Mouse (Mus musculus): ENCODE measurements around the gene Uchl5. TPM values are rescaled to one million over a fixed set of nuclear protein-coding genes. Genes with fewer than 3 reads are reported as not detected.
A peak's percentile ranks its signal among the peaks of the same experiment; 100 is the strongest.

Gene Uchl5
- polyA plus RNA-seq (2016; fragmentation: Nextera tagmentation; extraction: Ambion mirVana), result 78.7 and 79.9 TPM in 2 replicates

DNA sequence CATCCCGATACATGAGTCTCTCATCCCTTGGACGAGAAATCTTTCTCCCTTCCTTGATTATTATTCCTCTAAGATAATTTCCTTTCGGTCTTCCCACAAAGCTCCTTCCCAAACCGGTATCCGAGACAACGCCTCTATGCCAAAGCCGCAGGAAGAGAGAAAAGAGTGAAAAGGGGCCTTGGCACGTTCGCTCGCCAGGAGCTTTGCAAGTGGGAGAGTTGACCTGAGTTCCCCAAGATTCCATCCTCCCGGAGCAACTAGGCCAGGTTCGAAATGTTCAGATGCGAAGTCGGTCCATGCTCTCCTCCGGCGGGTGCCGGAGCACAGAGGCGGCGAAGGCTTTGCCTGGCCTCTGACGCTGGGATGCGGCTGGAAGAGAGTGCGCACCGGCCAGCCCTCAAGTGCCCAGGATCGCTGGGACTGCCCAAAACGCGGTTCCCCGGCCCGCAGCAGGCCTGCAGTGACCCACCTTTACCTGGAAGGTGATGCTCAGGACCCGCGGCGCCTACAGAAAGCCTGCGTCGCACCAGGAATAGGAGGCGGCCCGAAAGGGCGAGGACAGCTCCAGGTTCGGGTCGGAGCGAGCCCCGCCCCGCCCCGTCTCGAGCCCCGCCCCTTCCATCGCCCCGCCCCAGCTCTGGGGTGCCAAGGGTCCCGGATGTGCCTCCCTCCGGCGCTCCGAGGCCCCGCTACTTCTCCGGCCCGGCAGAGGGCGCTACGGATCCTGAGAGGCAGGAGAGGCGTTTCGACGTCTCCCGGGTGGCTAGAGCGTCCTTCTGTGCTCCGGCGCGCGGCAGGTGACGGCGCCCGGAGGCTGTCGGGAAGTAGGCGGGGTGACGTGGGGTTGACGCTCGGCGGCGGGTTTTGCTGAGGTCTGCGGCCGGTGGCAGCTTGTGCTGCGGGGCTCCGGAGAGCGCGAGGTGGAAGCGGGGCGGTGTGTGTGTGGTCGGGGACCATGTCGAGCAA is at the start of gene Uchl5, which contains the start of gene Trove2:
Uchl5 (plus strand) TSS at position 827 of the 966 bp plus-strand sequence.
Trove2 (minus strand) TSS at position 623 of the 966 bp plus-strand sequence.
- Histone ChIP-seq H3K4me3 (peak within 1 kb of the TSS; percentile 87), H3K27me3 (no peaks in the 10 kb centered on the region), H3K27ac (replicated peaks) (peak within 1 kb of the TSS; percentile 71), H3K9ac (replicated peaks) (peak within 1 kb of the TSS; percentile 91), H3K9me3 (no peaks in the 10 kb centered on the region), H3K4me2 (replicated peaks) (peak within 1 kb of the TSS; percentile 91), H3K36me3 (no peaks in the 10 kb centered on the region), H3K4me1 (peaks cover 30% of the 10 kb centered on the region)
- peak; percentile 97 for ATAC-seq (ENCODE audit: low FRiP score, low read depth)
- under 1% methylated on average over 84 of the region's 84 CpGs for WGBS

DNA sequence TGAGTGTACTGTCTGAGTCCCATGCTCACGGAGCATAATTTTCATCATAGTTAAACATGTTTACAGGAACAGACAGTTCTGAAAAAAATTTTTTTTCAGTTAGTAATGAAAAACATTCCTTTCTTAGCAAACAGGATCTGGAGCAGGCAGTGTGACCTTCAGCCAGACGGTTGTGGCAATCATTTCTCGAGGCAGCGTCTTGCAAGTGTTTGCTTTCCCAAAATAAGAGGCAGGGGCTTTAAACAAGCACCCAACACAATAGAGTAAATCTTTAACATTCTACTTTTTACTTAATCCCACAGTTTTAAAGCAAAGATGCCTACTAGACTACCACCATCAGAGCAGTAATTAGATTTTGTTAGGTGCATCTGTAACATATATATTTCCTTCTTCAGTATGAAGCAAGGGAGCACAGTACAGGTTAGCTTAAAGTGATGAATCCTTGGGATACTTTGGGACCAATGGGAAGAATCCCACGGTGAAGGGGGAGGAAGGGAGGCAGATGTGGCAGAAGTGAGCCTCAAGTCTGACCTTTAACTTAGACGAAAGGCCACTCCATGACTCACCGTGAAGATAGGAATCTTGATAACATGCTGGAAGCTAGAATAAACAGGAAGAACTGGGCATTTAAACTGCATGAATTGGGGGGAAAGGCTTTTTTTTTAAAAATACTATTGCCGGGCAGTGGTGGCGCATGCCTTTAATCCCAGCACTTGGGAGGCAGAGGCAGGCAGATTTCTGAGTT is 49.2 kb upstream of the Uchl5 start:
- Histone ChIP-seq H3K9me3 (no peaks in the 10 kb centered on the region), H3K27me3 (no peaks in the 10 kb centered on the region), H3K4me3 (no peak overlapping the region), H3K4me2 (replicated peaks) (no peak overlapping the region), H3K9ac (replicated peaks) (no peak overlapping the region), H3K4me1 (no peaks in the 10 kb centered on the region), H3K36me3 (no peaks in the 10 kb centered on the region), H3K27ac (replicated peaks) (no peak overlapping the region)
- 83% methylated on average over 9 of the region's 9 CpGs for WGBS
- ATAC-seq (ENCODE audit: low FRiP score, low read depth), result no peak

DNA sequence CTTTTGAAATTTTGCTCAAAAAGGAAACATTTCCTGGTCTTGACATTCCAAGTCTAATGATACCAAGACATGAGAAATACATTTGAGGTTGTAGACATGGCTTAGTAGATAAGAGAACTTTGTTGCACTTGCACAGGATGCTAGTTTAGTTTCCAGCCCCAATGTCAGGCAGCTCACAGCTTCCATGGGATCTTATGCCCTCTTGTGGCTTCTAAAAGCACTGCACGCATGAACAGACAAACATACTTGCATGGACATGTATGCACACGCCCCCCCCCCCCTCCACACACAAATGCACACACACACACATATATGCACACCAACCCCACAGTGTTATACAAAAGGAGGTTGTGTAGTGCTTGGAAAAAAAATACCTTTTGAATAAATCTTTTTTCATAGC is 46.2 kb upstream of the Uchl5 start:
- H3K9me3 ChIP-seq, result no peaks in the 10 kb centered on the region
- H3K4me2 ChIP-seq (replicated peaks), result no peak overlapping the region
- H3K27ac ChIP-seq (replicated peaks), result no peak overlapping the region
- no peak for ATAC-seq (ENCODE audit: low FRiP score, low read depth)
- H3K36me3 ChIP-seq, result no peaks in the 10 kb centered on the region
- no peaks in the 10 kb centered on the region for H3K27me3 ChIP-seq
- WGBS, result 81% methylated on average over 2 of the region's 2 CpGs
- H3K4me3 ChIP-seq, result no peak overlapping the region
- H3K9ac ChIP-seq (replicated peaks), result no peak overlapping the region
- H3K4me1 ChIP-seq, result no peaks in the 10 kb centered on the region

DNA sequence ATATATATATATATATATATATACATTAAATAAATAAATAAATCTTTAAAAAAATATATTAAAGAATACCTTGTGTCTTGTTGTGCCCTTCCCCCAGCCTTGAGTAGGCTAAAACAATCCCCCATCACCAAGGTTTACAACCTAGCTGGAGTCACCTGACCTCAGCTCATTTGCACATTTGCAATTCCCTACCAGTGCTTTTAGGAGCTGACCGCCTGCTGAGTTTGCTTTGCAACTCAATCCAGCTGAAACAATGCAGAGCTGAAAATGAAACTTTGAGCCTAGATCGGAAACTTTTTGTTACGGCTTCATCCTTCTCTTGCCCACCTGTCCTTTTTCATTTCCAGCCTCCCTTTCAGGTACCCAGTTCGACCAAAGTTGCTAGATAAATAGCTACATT is 45.4 kb upstream of the Uchl5 start:
- Histone ChIP-seq H3K4me3 (no peak overlapping the region), H3K27ac (replicated peaks) (no peak overlapping the region), H3K36me3 (no peaks in the 10 kb centered on the region), H3K9ac (replicated peaks) (no peak overlapping the region), H3K27me3 (no peaks in the 10 kb centered on the region), H3K9me3 (no peaks in the 10 kb centered on the region), H3K4me2 (replicated peaks) (no peak overlapping the region), H3K4me1 (no peaks in the 10 kb centered on the region)
- WGBS, result 54% methylated on average over 4 of the region's 4 CpGs
- no peak for ATAC-seq (ENCODE audit: low FRiP score, low read depth)

DNA sequence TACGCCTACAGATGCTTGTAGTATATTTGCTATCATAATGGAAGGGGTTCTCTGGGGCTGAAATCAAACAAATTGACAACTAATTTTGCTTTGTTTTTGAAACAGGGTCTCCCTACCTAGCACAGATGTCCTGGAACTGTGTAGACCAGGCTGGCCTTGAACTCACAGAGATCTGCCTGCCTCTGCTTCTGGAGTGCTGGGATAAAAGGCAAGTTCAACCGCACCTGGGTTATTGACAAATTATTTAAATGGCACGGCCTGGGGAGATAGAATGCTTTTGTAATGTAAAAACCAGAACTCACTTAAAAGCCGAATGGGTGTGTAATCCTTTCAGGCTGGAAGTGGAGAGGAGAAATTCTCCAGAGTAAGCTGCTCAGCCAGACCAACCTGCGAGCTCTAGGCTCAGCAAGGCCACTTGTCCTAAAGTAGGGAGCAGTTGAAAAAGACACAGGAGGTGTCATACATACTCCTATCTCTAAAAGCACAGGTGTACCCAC is 43.1 kb upstream of the Uchl5 start:
- Histone ChIP-seq H3K27ac (replicated peaks) (no peak overlapping the region), H3K9ac (replicated peaks) (no peak overlapping the region), H3K27me3 (no peaks in the 10 kb centered on the region), H3K4me2 (replicated peaks) (no peak overlapping the region), H3K4me1 (no peaks in the 10 kb centered on the region), H3K36me3 (no peaks in the 10 kb centered on the region), H3K9me3 (no peaks in the 10 kb centered on the region), H3K4me3 (no peak overlapping the region)
- 71% methylated on average over 5 of the region's 5 CpGs for WGBS
- ATAC-seq (ENCODE audit: low FRiP score, low read depth), result no peak

DNA sequence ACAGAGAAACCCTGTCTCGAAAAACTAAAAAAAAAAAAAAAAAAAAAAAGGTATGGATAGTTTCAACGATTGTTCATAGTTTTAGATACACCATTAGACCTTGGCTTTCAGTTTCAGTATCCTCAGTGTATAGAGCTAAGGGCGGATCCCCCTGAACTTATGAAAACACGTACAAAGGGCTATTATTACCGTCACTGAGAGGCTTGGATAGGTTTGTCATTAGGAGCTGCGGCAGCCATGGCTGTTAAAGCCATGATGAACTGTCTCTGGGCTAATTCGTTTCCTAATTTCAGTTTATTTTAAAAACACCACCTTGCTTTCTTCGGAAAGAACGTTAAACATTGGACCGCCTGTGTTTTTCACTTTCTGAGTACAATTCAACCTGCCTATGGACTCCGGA is 38.3 kb upstream of the Uchl5 start:
- 35% methylated on average over 11 of the region's 11 CpGs for WGBS
- ATAC-seq (ENCODE audit: low FRiP score, low read depth), result no peak

DNA sequence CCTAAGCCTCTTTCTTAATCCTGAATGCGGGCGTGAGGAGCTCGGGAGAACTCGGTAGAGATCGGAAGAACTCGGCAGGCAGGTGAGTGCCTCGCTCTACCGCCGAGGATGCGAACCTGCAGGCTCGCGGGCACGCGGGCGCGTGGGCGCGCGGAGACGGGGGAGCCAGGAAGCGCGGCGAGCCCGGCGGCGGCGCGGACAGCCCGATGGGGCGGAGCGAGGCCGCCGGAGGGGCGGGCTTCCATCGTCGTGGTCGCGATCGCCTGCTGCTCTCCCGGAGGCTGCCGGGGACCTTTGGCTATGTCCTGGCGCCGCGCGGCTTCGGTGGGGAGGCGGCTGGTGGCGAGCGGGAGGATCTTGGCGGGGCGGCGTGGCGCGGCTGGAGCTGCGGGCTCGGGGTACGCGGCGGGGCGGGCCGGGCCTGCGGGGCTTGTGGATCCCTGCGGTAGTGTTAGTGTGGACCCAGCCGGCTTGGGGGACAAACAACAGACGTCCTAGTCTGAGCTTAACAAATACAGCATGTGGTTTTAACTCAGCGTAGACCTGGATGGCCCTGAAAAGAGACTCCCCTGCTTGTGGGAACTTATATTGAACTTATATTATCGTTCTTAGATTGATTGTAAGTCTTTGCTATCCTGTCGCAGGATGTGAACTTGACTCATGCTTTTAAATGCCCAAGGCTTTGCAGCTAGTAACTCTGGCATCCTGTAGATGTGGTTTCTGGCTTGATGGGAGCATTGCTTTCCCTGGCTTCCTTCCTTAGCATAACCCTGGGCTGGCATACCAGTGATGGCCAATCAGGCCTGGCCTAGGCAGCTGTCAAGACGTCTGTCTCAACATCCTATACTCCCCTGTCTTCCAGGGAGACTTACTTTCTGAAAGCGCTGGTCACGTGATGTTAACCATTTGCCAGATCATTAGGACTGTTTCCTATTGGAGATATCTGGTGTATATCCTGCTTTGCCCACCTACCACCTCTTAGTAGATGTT is 37.4 kb upstream of the Uchl5 start:
- H3K27me3 ChIP-seq, result no peaks in the 10 kb centered on the region
- peak overlapping the region; percentile 91 for H3K9ac ChIP-seq (replicated peaks)
- peak; percentile 94 for ATAC-seq (ENCODE audit: low FRiP score, low read depth)
- peak overlapping the region; percentile 76 for H3K4me2 ChIP-seq (replicated peaks)
- peaks cover 23% of the 10 kb centered on the region for H3K36me3 ChIP-seq
- peaks cover 17% of the 10 kb centered on the region for H3K4me1 ChIP-seq
- H3K4me3 ChIP-seq, result peak overlapping the region; percentile 69
- under 1% methylated on average over 71 of the region's 71 CpGs for WGBS
- H3K9me3 ChIP-seq, result no peaks in the 10 kb centered on the region
- H3K27ac ChIP-seq (replicated peaks), result peak overlapping the region; percentile 82

More for the DNA sequence above, 38.3 kb upstream of the Uchl5 start:
- H3K9me3 ChIP-seq, result no peaks in the 10 kb centered on the region
- peak overlapping the region; percentile 76 for H3K4me2 ChIP-seq (replicated peaks)
- H3K4me3 ChIP-seq, result peak overlapping the region; percentile 69
- 0 out of 2 replicates have a peak overlapping the region, but pooled peaks have one; percentile 82 for H3K27ac ChIP-seq (replicated peaks)
- peak overlapping the region; percentile 91; the same call in 1 of the 2 replicates for H3K9ac ChIP-seq (replicated peaks)
- H3K27me3 ChIP-seq, result no peaks in the 10 kb centered on the region
- H3K4me1 ChIP-seq, result peaks cover 17% of the 10 kb centered on the region
- peaks cover 15% of the 10 kb centered on the region for H3K36me3 ChIP-seq

DNA sequence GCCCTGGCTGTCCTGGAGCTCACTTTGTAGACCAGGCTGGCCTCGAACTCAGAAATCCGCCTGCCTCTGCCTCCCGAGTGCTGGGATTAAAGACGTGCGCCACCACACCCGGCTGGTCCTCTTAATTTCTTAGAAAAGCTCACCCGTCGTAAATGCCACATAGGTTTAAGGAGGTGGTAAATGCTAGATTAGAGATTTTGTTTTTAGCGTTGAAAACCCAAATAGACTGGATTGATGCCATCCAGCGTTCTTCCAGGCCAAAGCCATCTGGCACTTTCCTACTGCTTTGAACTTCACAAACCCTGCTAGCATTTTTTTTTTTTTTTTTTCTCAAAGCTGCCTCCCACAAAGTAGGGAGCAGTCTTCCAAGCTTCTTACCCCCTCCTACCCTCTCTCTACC is 36.5 kb upstream of the Uchl5 start:
- Histone ChIP-seq H3K9me3 (no peaks in the 10 kb centered on the region), H3K27ac (replicated peaks) (no peak overlapping the region), H3K4me2 (replicated peaks) (0 out of 2 replicates have a peak overlapping the region, but pooled peaks have one; percentile 76), H3K4me1 (peaks cover 17% of the 10 kb centered on the region), H3K9ac (replicated peaks) (no peak overlapping the region), H3K27me3 (no peaks in the 10 kb centered on the region), H3K4me3 (no peak overlapping the region), H3K36me3 (peaks cover 29% of the 10 kb centered on the region)
- WGBS, result 90% methylated on average over 10 of the region's 10 CpGs
- ATAC-seq (ENCODE audit: low FRiP score, low read depth), result no peak

DNA sequence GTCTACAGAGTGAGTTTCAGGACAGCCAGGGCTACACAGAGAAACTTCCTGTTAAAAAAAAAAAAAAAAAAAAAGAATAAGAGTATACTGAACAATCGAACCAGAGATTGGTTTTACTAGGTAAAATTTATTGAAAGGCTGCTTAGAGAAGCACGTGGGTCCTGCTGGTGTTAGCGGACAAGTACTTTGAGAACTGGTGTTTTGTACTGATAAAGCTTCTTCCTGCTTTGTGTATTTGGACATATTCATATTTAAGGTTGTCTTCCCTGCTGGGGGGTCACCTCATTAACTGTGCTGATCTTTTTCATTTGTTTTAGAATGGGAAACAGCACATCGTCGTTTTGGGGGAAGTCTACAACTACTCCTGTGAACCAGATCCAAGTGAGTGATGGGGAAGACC is 35.7 kb upstream of the Uchl5 start:
- Histone ChIP-seq H3K4me3 (no peak overlapping the region), H3K9me3 (no peaks in the 10 kb centered on the region), H3K27me3 (no peaks in the 10 kb centered on the region), H3K4me1 (peaks cover 17% of the 10 kb centered on the region), H3K4me2 (replicated peaks) (no peak overlapping the region), H3K36me3 (peaks cover 36% of the 10 kb centered on the region), H3K9ac (replicated peaks) (no peak overlapping the region), H3K27ac (replicated peaks) (no peak overlapping the region)
- WGBS, result 91% methylated on average over 5 of the region's 5 CpGs
- no peak for ATAC-seq (ENCODE audit: low FRiP score, low read depth)

DNA sequence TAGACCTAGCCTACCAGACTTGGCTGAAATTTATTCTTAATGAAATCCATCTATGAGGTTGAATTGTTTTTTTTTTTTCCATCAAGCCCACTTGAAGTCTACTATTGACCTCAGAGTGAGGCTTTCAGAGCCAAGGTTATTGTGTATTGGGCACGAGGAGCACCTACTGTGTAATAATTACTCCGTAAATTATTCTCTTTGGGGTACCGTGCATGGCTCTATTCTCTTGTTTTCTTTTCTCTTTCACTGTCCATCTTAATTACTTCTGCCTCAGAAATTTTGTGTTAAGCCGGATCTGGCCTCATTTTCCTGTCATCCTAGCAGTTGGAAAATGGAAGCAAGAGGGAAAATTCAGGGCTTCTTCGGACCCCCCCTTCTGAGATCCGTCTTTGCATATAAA is 34.9 kb upstream of the Uchl5 start:
- no peaks in the 10 kb centered on the region for H3K27me3 ChIP-seq
- H3K4me3 ChIP-seq, result no peak overlapping the region
- H3K9me3 ChIP-seq, result no peaks in the 10 kb centered on the region
- H3K4me2 ChIP-seq (replicated peaks), result no peak overlapping the region
- H3K36me3 ChIP-seq, result peaks cover 38% of the 10 kb centered on the region
- no peak overlapping the region for H3K9ac ChIP-seq (replicated peaks)
- peaks cover 17% of the 10 kb centered on the region for H3K4me1 ChIP-seq
- no peak overlapping the region for H3K27ac ChIP-seq (replicated peaks)
- ATAC-seq (ENCODE audit: low FRiP score, low read depth), result no peak
- WGBS, result 61% methylated on average over 6 of the region's 6 CpGs

DNA sequence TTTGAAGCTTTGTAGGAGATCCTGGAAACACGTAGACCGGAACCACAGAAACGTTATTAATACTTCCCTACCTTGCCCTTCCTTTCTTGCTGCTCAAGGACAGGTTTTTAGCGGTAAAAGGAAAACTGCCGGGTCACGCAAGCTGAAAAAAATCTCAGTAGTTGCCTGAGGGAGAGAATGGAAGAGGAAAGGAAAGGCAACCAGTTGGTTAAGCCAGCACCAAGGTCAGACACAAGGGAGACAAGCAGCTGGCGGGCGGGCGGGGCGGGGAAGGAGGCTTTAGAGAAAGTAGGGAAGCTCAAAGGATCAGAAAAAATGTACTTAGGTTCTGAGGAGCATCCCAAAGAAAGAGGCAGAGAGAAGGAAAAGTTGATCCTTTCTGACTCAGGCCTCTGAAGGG is 31.2 kb upstream of the Uchl5 start:
- Histone ChIP-seq H3K4me3 (no peak overlapping the region), H3K27ac (replicated peaks) (no peak overlapping the region), H3K27me3 (no peaks in the 10 kb centered on the region), H3K4me2 (replicated peaks) (no peak overlapping the region), H3K9ac (replicated peaks) (no peak overlapping the region), H3K9me3 (no peaks in the 10 kb centered on the region), H3K36me3 (peaks cover 47% of the 10 kb centered on the region), H3K4me1 (peaks cover 13% of the 10 kb centered on the region; the same call in 1 of the 2 replicates)
- ATAC-seq (ENCODE audit: low FRiP score, low read depth), result no peak
- WGBS, result 93% methylated on average over 10 of the region's 10 CpGs

Data from midbrain, embryonic 12.5 days (tissue).